Mouse (Mus musculus) small intestine, adult 2 months (tissue): ENCODE results near the gene Cc2d1b.

ENCODE experiments used
- CTCF ChIP-seq: fragments of 200-500 bp; IDR thresholded peaks from 2 replicates; pipeline ENCODE4 v1.5.1; 2012; ENCODE audit warnings: low read depth, mild to moderate bottlenecking, control low read depth, inconsistent platforms, low read length, moderate library complexity, mixed read lengths; ENCODE audit not compliant: insufficient replicate concordance, insufficient read length; ENCODE audit errors: extremely low read depth
- POLR2A ChIP-seq: fragments of 200-500 bp; IDR thresholded peaks from 2 replicates; pipeline ENCODE4 v1.6.1; 2012; ENCODE audit warnings: low read depth, mild to moderate bottlenecking, control low read depth, inconsistent platforms, low read length, moderate library complexity

DNA sequence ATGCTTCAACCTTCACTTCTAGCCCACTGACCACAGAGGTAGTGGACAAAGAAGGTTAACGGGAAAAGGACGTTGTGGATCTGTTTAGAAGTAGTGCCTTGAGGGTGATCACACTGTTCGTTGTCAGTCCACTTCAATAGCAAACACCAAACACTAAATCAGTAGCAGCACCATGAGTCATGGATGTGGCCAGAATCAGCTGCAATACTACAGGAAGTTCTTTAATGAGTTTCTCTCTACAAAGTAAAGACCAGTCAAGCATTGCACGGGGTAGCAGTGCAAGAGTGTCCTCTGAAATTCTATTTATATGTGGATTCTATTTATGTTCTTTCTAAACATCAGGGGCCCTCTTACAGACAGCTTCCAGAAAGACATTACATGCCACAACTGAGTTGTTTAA is 21.4 kb upstream of the Cc2d1b start:
- no peak for TF ChIP-seq CTCF
- TF ChIP-seq POLR2A, result no peak
